Mouse (Mus musculus) ES-Bruce4 (cell line): ENCODE measurements around the gene Arid5b. TPM values are rescaled to one million over a fixed set of nuclear protein-coding genes. Genes with fewer than 3 reads are reported as not detected.
A peak's percentile ranks its signal among the peaks of the same experiment; 100 is the strongest.

Experiments used
- H3K27ac ChIP-seq: 2 replicates; pipeline ENCODE4 v1.5.1; 2012; ENCODE audit warnings: low read length, inconsistent platforms; ENCODE audit not compliant: insufficient read depth
- H3K27me3 ChIP-seq: 2 replicates; pipeline ENCODE4 v1.6.1; 2012; ENCODE audit warnings: mild to moderate bottlenecking, low read length, inconsistent platforms; ENCODE audit not compliant: control insufficient read depth, poor library complexity, insufficient read depth, severe bottlenecking
- H3K36me3 ChIP-seq: 2 replicates; pipeline ENCODE4 v1.6.1; 2012; ENCODE audit warnings: inconsistent platforms, mild to moderate bottlenecking, low read length, moderate library complexity; ENCODE audit not compliant: control insufficient read depth, poor library complexity, insufficient read depth, severe bottlenecking
- H3K4me1 ChIP-seq: one replicate; pipeline ENCODE4 v1.8.1; 2011; ENCODE audit warnings: low read length; ENCODE audit not compliant: control insufficient read depth, insufficient read depth
- H3K4me3 ChIP-seq: 2 replicates; pipeline ENCODE4 v1.5.1; 2011; ENCODE audit warnings: low read depth, mild to moderate bottlenecking, low read length
- H3K9ac ChIP-seq: 2 replicates; pipeline ENCODE4 v1.6.1; 2012; ENCODE audit warnings: low read depth, mild to moderate bottlenecking, inconsistent platforms; ENCODE audit not compliant: poor library complexity, severe bottlenecking
- H3K9me3 ChIP-seq: replicated peaks from 2 replicates; pipeline ENCODE4 v1.6.1; 2012; ENCODE audit warnings: mild to moderate bottlenecking, low read length, inconsistent platforms; ENCODE audit not compliant: control insufficient read depth, poor library complexity, insufficient read depth, severe bottlenecking
- CTCF ChIP-seq: IDR thresholded peaks from one replicate; pipeline ENCODE4 v1.8.1; 2011; ENCODE audit warnings: low read depth, low read length
- EP300 ChIP-seq: IDR thresholded peaks from 2 replicates; pipeline ENCODE4 v1.6.1; 2011; ENCODE audit warnings: low read depth, low read length; ENCODE audit not compliant: insufficient read depth
- POLR2A ChIP-seq: IDR thresholded peaks from one replicate; pipeline ENCODE4 v1.8.1; 2011; ENCODE audit warnings: low read length; ENCODE audit not compliant: insufficient read depth
- polyA plus RNA-seq: library from polyadenylated mRNA; stranded (reverse); fragments of >200 nt; gene quantifications from 2 replicates; pipeline ENCODE4 v1.2.4, GENCODE M21; 2011; ENCODE audit warnings: low read depth; ENCODE audit not compliant: missing spikeins, insufficient read depth, insufficient read length

Gene Arid5b
- polyA plus RNA-seq, 1 experiment, result 48.3 TPM

DNA sequence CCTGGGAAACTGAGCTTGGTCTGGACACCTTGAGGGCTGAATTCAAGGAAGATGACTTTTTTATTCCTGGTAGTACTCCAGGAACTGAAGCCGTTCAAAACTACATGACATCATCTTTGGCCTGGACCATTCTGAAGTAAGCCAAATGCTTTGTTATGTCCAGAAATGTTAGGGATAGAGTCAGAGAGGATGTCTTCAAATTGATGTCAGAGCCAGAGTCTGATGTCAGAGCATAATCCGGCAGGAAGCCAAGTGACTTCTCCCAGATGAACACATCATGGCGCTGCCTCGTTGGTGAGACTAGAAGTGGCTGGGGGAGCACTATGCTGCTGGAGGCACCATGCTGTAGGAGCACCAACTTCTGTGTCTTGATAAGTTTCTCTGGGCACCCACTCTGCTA is 156.6 kb downstream of the Arid5b start:
- Histone ChIP-seq H3K27me3 (no peaks in the 10 kb centered on the region), H3K4me1 (peaks cover 2% of the 10 kb centered on the region), H3K27ac (no peak overlapping the region), H3K4me3 (no peak overlapping the region), H3K9me3 (no peaks in the 10 kb centered on the region), H3K36me3 (peaks cover 74% of the 10 kb centered on the region), H3K9ac (no peak overlapping the region)
- TF ChIP-seq EP300 (no peak), CTCF (no peak), POLR2A (no peak)

- Histone ChIP-seq H3K27ac (no peak overlapping the region), H3K27me3 (no peaks in the 10 kb centered on the region), H3K9ac (no peak overlapping the region), H3K4me1 (peaks cover 2% of the 10 kb centered on the region), H3K9me3 (no peaks in the 10 kb centered on the region), H3K4me3 (no peak overlapping the region), H3K36me3 (peaks cover 72% of the 10 kb centered on the region)
- TF ChIP-seq POLR2A (no peak), EP300 (no peak), CTCF (no peak)
These were observed 157.3 kb downstream of the Arid5b start for GRCm38 (mm10) chr10:68121251-68121650.

- no peak for TF ChIP-seq CTCF
- TF ChIP-seq POLR2A, result no peak
- TF ChIP-seq EP300, result no peak
- Histone ChIP-seq H3K4me1 (peaks cover 3% of the 10 kb centered on the region), H3K36me3 (peaks cover 65% of the 10 kb centered on the region), H3K27me3 (no peaks in the 10 kb centered on the region), H3K9ac (no peak overlapping the region), H3K27ac (no peak overlapping the region), H3K4me3 (no peak overlapping the region), H3K9me3 (no peaks in the 10 kb centered on the region)
These were observed 158.5 kb downstream of the Arid5b start for GRCm38 (mm10) chr10:68120011-68120410.

GRCm38 (mm10) chr10:68119285-68119684 is 159.3 kb downstream of the Arid5b start:
- H3K9me3 ChIP-seq, result no peaks in the 10 kb centered on the region
- H3K36me3 ChIP-seq, result peaks cover 61% of the 10 kb centered on the region
- peak overlapping the region; percentile 23; the same call in 1 of the 2 replicates for H3K27ac ChIP-seq
- H3K27me3 ChIP-seq, result no peaks in the 10 kb centered on the region
- H3K4me3 ChIP-seq, result no peak overlapping the region
- H3K4me1 ChIP-seq, result peaks cover 3% of the 10 kb centered on the region
- TF ChIP-seq POLR2A (no peak), EP300 (no peak), CTCF (no peak)
- no peak overlapping the region for H3K9ac ChIP-seq

DNA sequence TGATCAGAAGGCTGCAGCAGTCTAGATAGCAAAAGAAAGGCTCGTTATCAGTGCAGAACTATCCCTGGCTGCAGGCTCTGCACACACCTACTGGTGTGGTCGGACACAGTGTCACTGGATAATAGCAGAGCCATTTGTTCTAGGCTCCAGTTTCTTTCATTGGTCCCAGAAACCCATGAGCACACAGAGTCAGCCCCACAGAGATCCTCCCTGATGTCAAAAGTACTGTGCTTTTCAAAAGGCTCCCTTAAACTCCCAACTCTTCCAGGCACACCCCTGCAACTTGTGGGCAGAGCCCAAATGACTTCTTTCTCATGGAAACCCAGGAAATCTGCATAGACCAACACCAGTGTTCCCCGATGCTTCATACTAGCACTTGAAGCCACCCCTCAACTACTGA is 163.6 kb downstream of the Arid5b start:
- TF ChIP-seq EP300, result 0 out of 2 replicates have a peak, but pooled peaks have one; percentile 56
- TF ChIP-seq POLR2A, result no peak
- Histone ChIP-seq H3K27ac (peak overlapping the region; percentile 86; the same call in 1 of the 2 replicates), H3K9ac (no peak overlapping the region), H3K9me3 (no peaks in the 10 kb centered on the region), H3K4me3 (no peak overlapping the region), H3K4me1 (peaks cover 7% of the 10 kb centered on the region), H3K27me3 (no peaks in the 10 kb centered on the region), H3K36me3 (peaks cover 33% of the 10 kb centered on the region)

- Histone ChIP-seq H3K4me1 (peaks cover 7% of the 10 kb centered on the region), H3K4me3 (no peak overlapping the region; the same call in 1 of the 2 replicates), H3K27me3 (no peaks in the 10 kb centered on the region), H3K36me3 (peaks cover 33% of the 10 kb centered on the region), H3K27ac (0 out of 2 replicates have a peak overlapping the region, but pooled peaks have one; percentile 3), H3K9me3 (no peaks in the 10 kb centered on the region), H3K9ac (no peak overlapping the region)
- TF ChIP-seq POLR2A, result no peak
- TF ChIP-seq CTCF, result no peak
- TF ChIP-seq EP300, result no peak
These were observed 164.9 kb downstream of the Arid5b start for GRCm38 (mm10) chr10:68113645-68114044.
